ENCODE assay signal across 25 mouse cellular contexts in genomic region chr17:24604557-24604956, GRCm38 (mm10). TPM values are rescaled to one million over a fixed set of nuclear protein-coding genes. Genes with fewer than 3 reads are reported as not detected.
"Had no signal": no experiment of that assay in that cellular context is flagged by ENCODE, and none has a peak within 500 bp of the region (broad histone marks: within the 10 kb centered on the region; RNA-seq: fewer than 3 reads in every experiment).

No protein-coding gene starts in this region.

- H3K27ac ChIP-seq: lung, embryonic 15.5 days; macrophage; midbrain, embryonic 13.5 days; midbrain, embryonic 15.5 days; neural tube, embryonic 13.5 days; neural tube, embryonic 15.5 days had no signal

- DNase-seq: lung, adult 2 months; lung, postnatal 14 days; lung, postnatal 36 days; retina, postnatal 1 day; right cerebral cortex, adult 18-20 months; right cerebral cortex, postnatal 25 days; right cerebral cortex, postnatal 4 days; spleen, adult 18-20 months; thymus, adult 18-20 months; thymus, postnatal 14 days; thymus, postnatal 36 days had no signal

- H3K4me1 ChIP-seq: lung, embryonic 15.5 days; midbrain, embryonic 13.5 days; midbrain, embryonic 15.5 days; neural tube, embryonic 13.5 days; neural tube, embryonic 15.5 days had no signal

- ATAC-seq: lung, postnatal 0 days; midbrain, embryonic 13.5 days; midbrain, embryonic 15.5 days had no signal

- H3K4me3 ChIP-seq: lung, embryonic 15.5 days; midbrain, embryonic 13.5 days; midbrain, embryonic 15.5 days; neural tube, embryonic 13.5 days; neural tube, embryonic 15.5 days had no signal

- H3K4me2 ChIP-seq: lung, embryonic 15.5 days; midbrain, embryonic 11.5 days; midbrain, embryonic 13.5 days; midbrain, embryonic 15.5 days; neural tube, embryonic 13.5 days; neural tube, embryonic 15.5 days had no signal

- H3K9ac ChIP-seq: lung, embryonic 15.5 days; midbrain, embryonic 13.5 days; midbrain, embryonic 15.5 days; neural tube, embryonic 13.5 days; neural tube, embryonic 15.5 days had no signal

- H3K27me3 ChIP-seq: lung, embryonic 15.5 days; midbrain, embryonic 13.5 days; midbrain, embryonic 15.5 days; neural tube, embryonic 13.5 days; neural tube, embryonic 15.5 days had no signal

- H3K9me3 ChIP-seq: lung, embryonic 15.5 days; megakaryocyte, embryonic 14.5 days; midbrain, embryonic 13.5 days; midbrain, embryonic 15.5 days; neural tube, embryonic 13.5 days; neural tube, embryonic 15.5 days had no signal

RNA-seq across cellular contexts. Expression of gene Nthl1, which starts 27.9 kb away (rescaled TPM):
- total RNA-seq: monocyte, adult 5-6 weeks had no signal

RNA-seq across cellular contexts. Expression of gene Slc9a3r2, which starts 45.6 kb away (rescaled TPM):
- polyA plus RNA-seq: macrophage had no signal

RNA-seq across cellular contexts. Expression of gene Npw, which starts 53.7 kb away (rescaled TPM):
- total RNA-seq: megakaryocyte progenitor cell, adult 5-6 weeks; midbrain, postnatal 0 days; monocyte, adult 5-6 weeks had no signal
- polyA plus RNA-seq: macrophage; midbrain, embryonic 11.5 days; midbrain, embryonic 13.5 days; neural tube, embryonic 11.5 days; neural tube, embryonic 13.5 days; thymus, postnatal 0 days had no signal
